Mouse (Mus musculus) hematopoietic multipotent progenitor cell, adult 10-12 weeks (in vitro differentiated cells): ENCODE measurements around the gene Bend4. TPM values are rescaled to one million over a fixed set of nuclear protein-coding genes. Genes with fewer than 3 reads are reported as not detected.

Source experiments
- polyA plus RNA-seq: library from polyadenylated mRNA; stranded (reverse); fragments of >175 nt; gene quantifications from 2 replicates; pipeline ENCODE4 v1.2.3, GENCODE M21; 2012; ENCODE audit warnings: low replicate concordance

Gene Bend4
- 0.38 and 0.67 TPM in 2 replicates for polyA plus RNA-seq

GRCm38 (mm10) chr5:67427443-67428360 lies at the start of gene Bend4:
Bend4 (minus strand) TSS chr5:67428310.

Other genes with a start within 250 kb of the Bend4 start
- gene Tmem33, start 167.7 kb downstream of the Bend4 start, polyA plus RNA-seq: 67.4 and 95.8 TPM in 2 replicates
- gene Slc30a9, start 121.4 kb downstream of the Bend4 start, polyA plus RNA-seq: 4.7 and 8.6 TPM in 2 replicates
- 0.03 and 0.09 TPM in 2 replicates for gene Shisa3, start 179.6 kb upstream of the Bend4 start, polyA plus RNA-seq